Mouse (Mus musculus) G1E (cell line): ENCODE measurements at regions not wholly inside any gene's neighbourhood (a gene's known extent, or its start where the extent isn't known, plus 50 kb on each side); places are given as distances from the start of the nearest gene placed in this dataset.

Source experiments
- ATAC-seq: 2 replicates; pipeline ENCODE4 v1.8.0; 2016; ENCODE audit warnings: mild to moderate bottlenecking; ENCODE audit not compliant: insufficient number of reproducible peaks, poor library complexity, low FRiP score, severe bottlenecking; ENCODE audit errors: extremely low read depth
- DNase-seq: peaks from one replicate; pipeline ENCODE4 v3.0.0; 2012; ENCODE audit warnings: low spot score
- H3K27me3 ChIP-seq: 2 replicates; pipeline ENCODE4 v1.6.1; 2012; ENCODE audit warnings: mild to moderate bottlenecking, low read length, inconsistent platforms; ENCODE audit not compliant: insufficient read depth
- H3K36me3 ChIP-seq: replicated peaks from 2 replicates; pipeline ENCODE3; 2012; ENCODE audit warnings: mild to moderate bottlenecking, inconsistent platforms
- H3K4me1 ChIP-seq: 2 replicates; pipeline ENCODE4 v1.6.1; 2012; ENCODE audit warnings: low read depth, low read length, inconsistent platforms, mixed read lengths; ENCODE audit not compliant: insufficient read depth
- H3K4me3 ChIP-seq: 2 replicates; pipeline ENCODE4 v1.5.1; 2012; ENCODE audit warnings: low read depth, mild to moderate bottlenecking, inconsistent platforms, low read length, moderate library complexity, mixed read lengths
- H3K9me3 ChIP-seq: replicated peaks from 2 replicates; pipeline ENCODE4 v1.6.1; 2012; ENCODE audit warnings: inconsistent platforms
- CTCF ChIP-seq: IDR thresholded peaks from 2 replicates; pipeline ENCODE4 v1.5.1; 2012; ENCODE audit warnings: low read depth, low read length, inconsistent platforms, mixed read lengths
- GATA1 ChIP-seq: IDR thresholded peaks from 2 replicates; pipeline ENCODE4 v1.6.1; 2012; ENCODE audit warnings: borderline replicate concordance, low read length, inconsistent platforms, mixed read lengths
- GATA2 ChIP-seq: IDR thresholded peaks from 2 replicates; pipeline ENCODE4 v1.6.1; 2012; ENCODE audit warnings: low read depth, low read length, inconsistent platforms, borderline replicate concordance
- POLR2AphosphoS5 ChIP-seq: IDR thresholded peaks from 2 replicates; pipeline ENCODE4 v1.6.1; 2012; ENCODE audit warnings: low read depth, low read length, inconsistent platforms; ENCODE audit not compliant: insufficient replicate concordance
- TAL1 ChIP-seq: conservative IDR thresholded peaks from 2 replicates; pipeline ENCODE4 v1.6.1; 2012; ENCODE audit warnings: low read depth, low read length, inconsistent platforms, mixed read lengths

- ATAC-seq: no peak
- H3K36me3 ChIP-seq: no peaks in the 10 kb centered on the region
- no peaks in the 10 kb centered on the region for H3K4me1 ChIP-seq
- TF ChIP-seq TAL1: no peak
- no peak for TF ChIP-seq POLR2AphosphoS5
- TF ChIP-seq GATA2: no peak
- no peak for TF ChIP-seq CTCF
- TF ChIP-seq GATA1: no peak
- no peak overlapping the region for H3K4me3 ChIP-seq
- H3K27me3 ChIP-seq: no peaks in the 10 kb centered on the region
- DNase-seq: no peak
- peaks cover 74% of the 10 kb centered on the region for H3K9me3 ChIP-seq
Observed at GRCm38 (mm10) chr5:148647644-148648043, 95.1 kb upstream of the Ubl3 start.

- no peak for ATAC-seq
- no peaks in the 10 kb centered on the region for H3K36me3 ChIP-seq
- TF ChIP-seq GATA1: no peak
- TF ChIP-seq GATA2: no peak
- TF ChIP-seq TAL1: no peak
- TF ChIP-seq CTCF: no peak
- no peak for TF ChIP-seq POLR2AphosphoS5
- no peak overlapping the region for H3K4me3 ChIP-seq
- no peak for DNase-seq
- peaks cover 63% of the 10 kb centered on the region for H3K9me3 ChIP-seq
- H3K27me3 ChIP-seq: no peaks in the 10 kb centered on the region
- no peaks in the 10 kb centered on the region for H3K4me1 ChIP-seq
Observed at GRCm38 (mm10) chr5:148645772-148646171, 93.2 kb upstream of the Ubl3 start.

GRCm38 (mm10) chr5:148645191-148645681 lies 92.6 kb upstream of the Ubl3 start:
- no peaks in the 10 kb centered on the region for H3K4me1 ChIP-seq
- no peak overlapping the region for H3K4me3 ChIP-seq
- H3K36me3 ChIP-seq: no peaks in the 10 kb centered on the region
- H3K9me3 ChIP-seq: peaks cover 62% of the 10 kb centered on the region
- no peaks in the 10 kb centered on the region for H3K27me3 ChIP-seq
- no peak for DNase-seq
- no peak for TF ChIP-seq POLR2AphosphoS5
- no peak for TF ChIP-seq CTCF
- TF ChIP-seq GATA1: no peak
- TF ChIP-seq GATA2: no peak
- no peak for TF ChIP-seq TAL1
- no peak for ATAC-seq

GRCm38 (mm10) chr5:148644345-148644744 lies 91.8 kb upstream of the Ubl3 start:
- no peaks in the 10 kb centered on the region for H3K4me1 ChIP-seq
- no peak overlapping the region for H3K4me3 ChIP-seq
- TF ChIP-seq POLR2AphosphoS5 (no peak), GATA2 (no peak), TAL1 (no peak), GATA1 (no peak), CTCF (no peak)
- ATAC-seq: no peak
- no peak for DNase-seq
- no peaks in the 10 kb centered on the region for H3K27me3 ChIP-seq
- H3K9me3 ChIP-seq: peaks cover 64% of the 10 kb centered on the region
- no peaks in the 10 kb centered on the region for H3K36me3 ChIP-seq

- DNase-seq: no peak
- ATAC-seq: no peak
Observed at GRCm38 (mm10) chr5:148641652-148642395, 89.2 kb upstream of the Ubl3 start.

GRCm38 (mm10) chr5:148640523-148640922 lies 87.9 kb upstream of the Ubl3 start:
- Histone ChIP-seq H3K4me1 (no peaks in the 10 kb centered on the region), H3K9me3 (peaks cover 60% of the 10 kb centered on the region), H3K4me3 (no peak overlapping the region), H3K27me3 (no peaks in the 10 kb centered on the region), H3K36me3 (no peaks in the 10 kb centered on the region)
- DNase-seq: no peak
- TF ChIP-seq TAL1 (no peak), GATA2 (no peak), POLR2AphosphoS5 (no peak), CTCF (no peak)
- no peak for ATAC-seq

More at GRCm38 (mm10) chr5:148641652-148642395, 89.2 kb upstream of the Ubl3 start:
- Histone ChIP-seq H3K4me1 (no peaks in the 10 kb centered on the region), H3K4me3 (no peak overlapping the region), H3K27me3 (no peaks in the 10 kb centered on the region), H3K36me3 (no peaks in the 10 kb centered on the region), H3K9me3 (peaks cover 65% of the 10 kb centered on the region)
- no peak for TF ChIP-seq POLR2AphosphoS5

- H3K4me1 ChIP-seq: no peaks in the 10 kb centered on the region
- H3K9me3 ChIP-seq: peaks cover 62% of the 10 kb centered on the region
- no peaks in the 10 kb centered on the region for H3K27me3 ChIP-seq
- DNase-seq (no peak), ATAC-seq (no peak)
- H3K36me3 ChIP-seq: no peaks in the 10 kb centered on the region
- H3K4me3 ChIP-seq: no peak overlapping the region
- TF ChIP-seq CTCF: no peak
- no peak for TF ChIP-seq TAL1
- TF ChIP-seq GATA1: no peak
- no peak for TF ChIP-seq POLR2AphosphoS5
- no peak for TF ChIP-seq GATA2
Observed at GRCm38 (mm10) chr5:148634919-148635356, 82.3 kb upstream of the Ubl3 start.
